Mouse (Mus musculus): ENCODE results near the gene Flrt1.
"Not testable (repeated sequence)": the region's sequence is repeated elsewhere in the genome, so short reads cannot be mapped to it uniquely, and the experiment has no call there.

Gene Flrt1

DNA sequence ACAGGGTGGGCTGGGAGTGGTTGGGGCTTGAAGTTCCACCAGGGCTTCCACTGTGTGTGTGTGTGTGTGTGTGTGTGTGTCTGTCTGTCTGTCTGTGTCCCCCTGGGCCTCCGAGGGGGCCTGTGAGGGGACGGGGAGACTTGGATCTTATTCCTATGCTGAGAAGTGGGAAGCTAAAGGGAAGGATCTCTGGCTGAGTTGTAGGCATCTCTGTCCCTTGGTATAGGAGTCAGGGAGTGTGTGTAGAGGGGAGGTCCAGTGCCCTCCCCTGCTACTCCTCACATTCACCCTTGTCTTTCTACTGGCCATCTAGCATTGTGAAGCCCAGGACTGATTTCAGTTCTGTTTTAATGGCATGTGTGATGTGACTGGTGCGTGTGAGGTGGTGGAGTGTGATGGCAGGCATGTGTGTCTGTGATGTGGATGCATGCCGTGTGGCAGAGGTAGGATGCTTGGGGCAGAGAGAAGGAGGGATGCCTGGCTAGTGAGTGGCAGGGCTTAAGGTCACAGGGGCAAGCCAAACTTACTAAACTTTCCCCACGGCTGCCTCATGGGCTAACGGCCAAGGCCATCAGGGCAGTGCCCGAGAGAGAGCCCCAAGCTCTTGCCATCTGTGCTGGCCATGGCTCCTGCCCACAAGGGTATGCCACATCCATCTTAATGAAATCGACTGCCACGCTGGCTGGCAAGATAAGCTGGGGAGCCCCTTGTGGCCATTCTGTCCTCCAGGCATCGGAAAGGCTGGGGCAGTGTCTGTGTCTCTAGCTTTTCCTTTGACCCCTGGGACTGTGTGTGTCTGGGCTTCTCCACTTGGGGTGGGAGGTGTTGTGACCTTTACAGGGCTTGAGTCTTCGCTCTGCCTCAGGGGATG is 36.6 kb downstream of the Flrt1 start:
- no peak for DNase-seq (ENCODE audit: low spot score in 2 of 2)

DNA sequence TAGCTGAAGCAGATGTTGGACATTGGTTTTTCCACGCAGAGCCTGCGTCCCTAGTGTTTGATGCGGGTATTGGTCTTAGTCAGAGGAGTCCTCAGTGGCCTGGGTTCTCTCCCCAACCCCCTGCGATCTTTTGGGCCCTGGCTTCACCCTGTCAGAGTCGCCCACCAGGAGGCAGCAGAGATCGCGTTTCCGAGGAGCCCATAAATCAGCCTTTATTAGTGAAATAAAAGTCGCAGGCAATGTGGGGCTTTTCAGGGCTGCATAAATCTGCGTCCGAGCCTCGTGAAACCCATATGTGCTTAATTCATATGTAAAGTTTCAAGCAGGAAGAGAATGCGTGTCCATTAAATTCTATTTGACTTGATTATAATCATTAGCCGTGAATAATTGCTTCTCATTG is 37.4 kb downstream of the Flrt1 start:
- DNase-seq (ENCODE audit: low spot score in 2 of 2), result peak; percentile 60 to 78

DNA sequence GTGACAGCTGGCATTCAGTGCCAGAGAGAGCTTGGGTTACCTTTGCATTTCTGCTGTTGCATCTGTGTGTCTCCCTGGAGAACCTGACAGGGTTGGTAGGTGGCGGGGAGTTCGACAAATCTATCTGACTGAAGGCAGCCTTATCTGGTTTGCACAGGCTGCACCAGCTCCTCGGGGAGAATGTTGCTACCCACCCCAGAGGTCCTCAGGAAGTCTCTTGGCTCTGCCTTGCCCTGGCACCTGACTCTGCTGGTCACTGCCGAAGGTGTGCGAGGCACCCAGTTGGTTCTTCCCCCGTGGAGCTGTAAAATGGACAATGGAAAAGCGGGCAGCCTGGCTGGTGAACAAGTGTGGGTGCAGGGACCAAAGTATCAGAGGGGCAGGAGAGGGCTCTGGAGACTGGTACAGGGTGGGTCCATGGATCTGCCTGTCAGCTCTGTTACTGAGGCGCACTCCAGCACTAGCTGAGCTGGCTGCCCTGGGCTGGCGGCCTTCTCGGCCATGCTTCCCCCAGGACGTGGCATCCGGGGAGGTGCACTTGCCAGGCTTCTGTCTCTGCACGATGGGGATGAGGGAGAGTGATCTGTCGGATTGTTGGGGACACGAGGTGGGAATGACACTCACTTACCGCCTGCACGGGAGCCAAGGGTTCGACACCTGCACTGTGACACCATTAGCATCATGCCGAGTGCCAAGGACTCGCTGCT is 38.0 kb downstream of the Flrt1 start:
- no peak for DNase-seq (ENCODE audit: low spot score in 2 of 2)

DNA sequence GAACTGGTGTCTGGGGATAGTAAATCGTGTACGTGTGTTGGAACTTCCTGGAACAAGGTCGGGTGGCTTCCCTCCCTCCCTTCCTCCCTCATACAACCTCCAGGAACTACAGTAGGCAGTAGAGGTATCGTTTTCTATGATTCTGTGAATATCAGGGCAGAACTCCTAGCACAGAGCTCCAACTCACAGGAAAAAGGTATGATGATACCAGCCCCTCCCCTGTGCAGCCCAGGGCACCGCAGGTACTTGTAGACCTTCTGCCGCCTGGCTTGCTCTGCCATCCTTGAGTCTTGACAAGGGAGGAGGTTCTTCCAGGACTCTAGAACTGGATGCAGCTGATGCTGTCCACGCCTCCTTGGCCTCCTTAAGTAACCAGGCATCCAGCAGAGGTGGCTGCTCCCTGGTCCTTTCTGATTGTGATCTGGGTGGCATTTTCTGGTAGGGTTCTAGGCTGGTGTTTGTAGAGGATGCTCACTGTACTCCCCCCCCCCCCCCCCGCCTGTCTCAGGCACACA is 38.6 kb downstream of the Flrt1 start:
- DNase-seq (ENCODE audit: low spot score in 2 of 2), result no peak

DNA sequence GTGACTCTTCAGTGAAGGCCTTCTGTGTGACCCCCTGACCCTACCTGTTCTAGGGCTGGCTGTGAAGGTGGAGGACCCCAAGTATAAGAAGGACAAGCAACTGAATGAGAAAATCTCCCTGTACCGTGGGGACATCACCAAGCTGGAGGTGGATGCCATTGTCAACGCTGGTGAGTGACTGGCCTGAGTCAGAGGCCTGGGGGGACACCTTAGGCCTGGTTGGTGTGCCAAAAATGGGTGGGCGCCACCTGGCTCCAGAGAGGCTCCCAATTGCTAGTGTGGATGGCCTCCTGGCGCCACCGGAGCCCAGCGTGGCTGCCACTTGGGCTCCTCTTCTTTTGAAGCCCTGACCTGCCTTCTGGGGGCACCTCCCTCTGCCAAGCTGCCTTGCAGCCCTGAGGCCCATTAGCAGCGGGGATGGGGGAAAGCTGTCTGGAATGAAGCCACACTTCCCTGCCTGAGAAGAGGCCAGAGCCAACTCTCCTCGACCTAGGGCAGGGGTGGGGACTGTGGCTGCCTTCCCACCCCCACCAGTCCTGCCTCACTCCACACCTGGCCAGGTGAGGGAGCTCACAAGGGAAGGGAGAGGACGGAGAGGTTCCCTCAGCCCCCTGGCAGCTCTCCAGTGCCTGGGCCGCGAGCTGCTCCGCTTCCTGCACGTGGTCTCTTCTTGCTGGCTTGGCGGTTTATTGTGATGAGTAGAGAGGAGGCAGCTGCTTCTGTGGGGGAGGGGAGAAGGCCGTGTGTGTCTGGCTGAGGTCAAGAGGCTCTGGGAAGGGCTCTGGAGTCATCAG is 39.3 kb downstream of the Flrt1 start:
- DNase-seq (ENCODE audit: low spot score in 2 of 2), result peak in 1 of 2 experiments; percentile 23

DNA sequence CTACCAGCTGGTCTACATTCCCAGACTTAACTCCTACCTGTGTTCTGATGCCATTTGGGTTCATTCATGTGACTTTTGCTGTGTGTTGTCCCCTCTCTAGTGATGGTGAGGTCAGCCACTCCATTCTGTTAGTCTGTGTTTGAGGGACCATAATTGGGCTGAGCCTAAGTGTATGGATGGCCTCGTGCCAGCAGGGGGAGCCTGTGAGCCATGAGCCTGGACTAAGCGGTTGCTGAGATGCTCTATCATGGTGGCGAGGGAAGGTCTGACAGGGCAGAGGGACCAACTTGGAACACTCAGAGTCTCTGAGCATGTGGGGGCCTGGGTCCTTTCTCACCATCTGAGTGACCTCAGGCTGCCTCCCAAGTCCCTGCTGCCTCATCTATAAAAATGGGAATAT is 41.0 kb downstream of the Flrt1 start:
- peak; percentile 63 to 82 for DNase-seq (ENCODE audit: low spot score in 2 of 2)

DNA sequence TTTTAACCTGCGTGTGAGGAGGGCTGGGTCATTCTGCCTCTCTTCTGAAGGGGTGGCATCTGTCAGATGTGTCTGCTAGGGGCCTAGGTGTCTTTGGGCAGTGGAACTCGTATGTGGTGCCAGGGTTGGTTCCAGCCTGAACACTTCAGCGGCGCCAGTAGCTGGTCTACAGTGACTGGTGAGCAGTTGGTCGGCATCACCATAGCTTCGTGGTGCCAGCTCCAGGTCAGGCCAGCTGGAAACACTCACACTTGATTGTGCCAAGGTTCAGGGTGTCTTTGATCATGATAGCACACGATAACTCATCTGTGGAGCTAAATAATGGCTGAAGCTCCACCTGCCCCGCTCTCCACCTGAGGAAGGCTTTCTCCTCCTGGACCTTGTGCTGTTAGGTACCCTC is 42.6 kb downstream of the Flrt1 start:
- no peak for DNase-seq (ENCODE audit: low spot score in 2 of 2)

DNA sequence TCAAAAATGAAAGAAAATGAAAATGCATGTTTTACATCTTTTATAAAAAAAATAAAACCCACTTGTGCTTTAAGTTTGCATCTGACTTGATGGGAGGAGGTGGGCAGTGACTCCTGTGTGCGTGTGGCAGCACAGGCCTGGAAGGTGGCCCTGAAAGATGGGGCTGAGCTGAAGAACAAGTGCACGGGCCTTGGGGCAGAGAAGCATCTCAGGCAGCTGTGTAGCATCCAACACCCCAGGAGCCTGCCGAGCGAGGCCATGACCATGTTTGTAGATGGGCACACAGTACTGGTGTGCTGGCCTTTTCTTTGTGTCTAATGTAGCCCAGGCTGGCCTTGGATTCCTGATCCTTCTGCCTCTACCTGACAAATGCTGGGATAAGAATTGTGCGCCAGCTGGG is 43.4 kb downstream of the Flrt1 start:
- no peak for DNase-seq (ENCODE audit: low spot score in 2 of 2)

DNA sequence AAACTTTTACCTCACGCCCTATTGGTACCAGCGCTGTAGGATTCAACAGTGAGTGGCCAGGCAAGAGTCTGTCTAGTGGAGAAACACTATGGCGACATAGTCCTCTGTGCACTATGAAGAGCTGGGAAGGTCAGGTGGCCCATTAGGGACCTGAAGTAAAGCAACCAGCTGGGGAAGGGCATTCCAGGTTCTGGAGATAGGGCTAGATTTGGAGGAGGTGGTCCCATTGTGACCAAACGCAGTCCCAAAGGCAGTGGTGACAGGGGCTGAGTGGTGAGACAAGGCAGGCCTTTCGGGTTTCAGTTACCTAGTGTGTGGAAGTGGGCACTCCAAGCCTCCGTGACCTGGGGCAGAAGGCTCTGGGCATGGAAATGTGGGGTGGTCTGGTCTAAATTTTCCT is 47.0 kb downstream of the Flrt1 start:
- DNase-seq (ENCODE audit: low spot score in 2 of 2), result no peak

DNA sequence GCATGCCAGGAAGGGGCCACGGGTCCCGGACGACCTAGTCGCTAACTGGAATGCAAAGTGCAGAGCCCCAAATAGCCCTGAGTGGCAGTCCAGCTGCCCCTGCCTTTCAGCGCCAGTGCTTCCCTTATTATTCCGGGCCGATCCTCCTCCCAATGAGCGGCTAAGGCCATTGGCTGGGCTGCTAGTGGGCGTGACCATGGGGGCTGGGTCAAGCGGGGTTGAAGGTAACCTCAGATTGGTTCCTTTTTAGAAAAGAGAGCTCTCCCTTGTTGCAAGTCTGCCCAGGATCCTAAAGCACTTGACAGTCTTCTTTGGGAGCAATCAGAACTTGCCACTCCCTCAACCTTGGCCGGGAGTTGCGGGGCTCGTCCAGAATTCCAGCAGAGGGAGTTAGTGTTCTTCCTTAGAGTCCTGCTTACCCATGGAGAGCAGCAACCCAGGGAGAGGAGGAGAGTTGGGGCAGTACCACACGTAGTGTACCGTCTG is 47.8 kb downstream of the Flrt1 start:
- DNase-seq (ENCODE audit: low spot score in 2 of 2), result peak; percentile 58 to 65

DNA sequence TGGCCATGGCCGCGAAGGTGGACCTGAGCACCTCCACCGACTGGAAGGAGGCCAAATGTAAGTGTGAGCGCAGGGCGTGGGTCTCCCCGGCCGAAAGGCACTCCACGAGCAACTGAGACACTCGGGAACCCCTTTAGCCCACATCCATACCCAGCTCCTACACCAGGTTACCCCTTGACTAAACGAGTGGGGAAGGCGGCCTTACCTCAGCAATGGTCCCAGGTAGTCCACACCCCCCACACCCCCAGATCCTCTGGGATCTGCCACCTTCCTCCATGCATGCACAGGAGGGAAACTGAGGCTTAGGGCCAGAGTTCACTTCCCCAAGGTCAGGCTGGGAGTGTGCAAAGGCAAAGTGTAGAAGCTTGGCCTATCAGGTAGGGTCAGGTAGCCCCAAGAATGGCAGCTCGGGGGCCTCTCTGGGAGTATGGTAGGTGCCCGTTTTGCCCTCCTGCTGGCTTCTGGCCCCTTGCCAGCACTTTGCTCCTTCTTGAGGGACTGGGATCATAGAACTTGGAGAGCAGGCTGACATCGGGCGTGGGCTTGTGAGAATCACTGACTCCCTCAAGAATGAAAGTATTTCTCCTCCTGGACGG is 48.3 kb downstream of the Flrt1 start:
- no peak for DNase-seq (ENCODE audit: low spot score in 2 of 2)

DNA sequence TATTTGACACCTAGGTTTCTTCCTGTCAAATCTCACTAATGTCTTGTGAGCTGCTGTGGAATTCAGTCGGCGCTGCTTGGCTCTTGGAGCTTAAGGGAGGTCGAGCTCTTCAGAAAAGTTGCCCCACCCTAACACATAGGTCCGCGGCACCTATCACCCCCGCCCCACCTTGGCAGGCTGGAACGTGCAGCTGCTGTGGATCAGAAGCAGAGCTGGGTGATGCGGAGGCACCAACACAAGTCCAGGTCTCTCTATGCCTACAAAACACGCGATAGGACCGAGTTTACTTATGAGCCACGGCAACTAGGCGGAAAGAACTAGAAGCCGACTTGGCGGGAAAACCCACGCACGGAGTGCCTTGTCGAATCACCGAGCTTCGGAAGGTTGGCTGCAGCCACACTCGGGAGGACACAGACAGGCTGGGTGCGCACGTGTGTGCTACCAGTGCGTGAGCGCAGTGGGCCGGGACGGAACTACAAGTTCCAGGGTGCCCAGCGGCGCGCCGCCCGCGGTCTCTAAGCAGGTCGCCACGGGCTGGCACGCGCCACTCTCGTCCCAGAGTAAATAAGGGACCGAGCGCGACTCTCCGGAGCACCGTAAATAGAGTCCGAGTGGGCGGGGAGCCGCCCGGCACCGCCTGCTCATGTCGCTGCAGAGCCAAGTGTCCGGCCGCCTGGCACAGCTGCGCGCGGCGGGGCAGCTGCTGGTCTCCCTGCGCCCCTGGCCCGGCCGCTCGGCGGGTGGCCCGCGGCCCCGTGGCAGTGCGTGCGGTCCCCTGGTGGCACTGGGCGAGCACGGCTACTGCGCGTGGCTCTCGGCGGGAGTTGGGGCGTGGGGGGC is 49.1 kb downstream of the Flrt1 start, which contains the start of gene Macrod1:
Gene Macrod1 (plus strand): TSS at position 563 of the 840 bp plus-strand sequence.
- DNase-seq (ENCODE audit: low spot score in 2 of 2), result peak; percentile 54 to 70

DNA sequence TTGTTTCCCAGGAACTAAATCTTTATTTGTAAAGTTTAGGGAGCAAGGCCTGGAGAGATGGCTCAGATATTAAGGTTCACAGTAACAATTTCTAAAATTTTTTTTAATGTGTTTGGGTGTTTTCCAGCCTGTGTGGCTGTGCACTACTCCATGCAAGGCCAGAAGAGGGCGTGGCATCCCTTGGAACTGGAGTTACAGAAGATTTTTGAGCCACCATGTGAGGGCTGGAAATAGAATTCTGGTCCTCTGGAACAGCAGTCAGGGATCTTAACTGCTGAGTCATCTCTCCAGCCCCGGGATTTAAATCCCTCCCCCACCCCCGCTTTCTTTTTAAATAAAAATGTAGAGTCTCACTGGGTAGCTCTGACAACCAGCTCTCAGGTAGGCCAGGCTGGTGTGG is 50.4 kb downstream of the Flrt1 start:
- no peak for DNase-seq (ENCODE audit: low spot score in 2 of 2)

DNA sequence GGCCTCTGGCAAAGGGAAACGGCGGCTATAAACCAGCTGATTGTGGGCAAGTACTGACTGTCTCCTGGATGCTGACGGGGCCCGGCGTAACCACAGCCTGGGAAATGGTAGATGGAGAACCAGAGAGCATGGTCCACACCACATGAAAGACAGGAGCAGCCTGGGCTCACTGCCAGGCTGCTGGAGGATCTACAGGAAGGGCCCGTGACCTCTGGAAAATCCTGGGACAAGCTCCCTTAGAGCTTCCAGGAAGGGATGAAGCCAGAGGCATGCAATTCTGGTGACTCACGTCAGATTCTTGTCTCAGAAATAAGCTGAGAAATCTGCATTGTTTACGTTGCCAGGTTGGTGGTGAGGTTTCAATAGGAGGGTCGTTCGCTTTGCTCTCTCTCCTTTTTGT is 50.8 kb downstream of the Flrt1 start:
- DNase-seq (ENCODE audit: low spot score in 2 of 2), result no peak

DNA sequence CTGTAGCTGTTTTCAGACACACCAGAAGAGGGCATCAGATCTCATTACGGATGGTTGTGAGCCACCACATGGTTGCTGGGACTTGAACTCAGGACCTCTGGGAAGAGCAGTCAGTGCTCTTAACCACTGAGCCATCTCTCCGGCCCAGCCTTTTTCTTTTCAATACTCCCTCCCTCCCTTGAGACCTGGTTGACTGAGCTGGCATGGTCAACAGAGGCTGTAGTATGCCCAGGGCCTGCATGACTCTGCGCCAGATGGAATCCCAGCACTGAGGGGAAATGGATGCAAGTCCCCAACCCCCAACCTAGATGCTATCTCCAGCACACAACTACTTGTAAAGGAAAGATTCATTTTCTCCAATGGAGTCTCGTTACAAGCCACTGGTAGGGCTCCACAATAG is 52.1 kb downstream of the Flrt1 start:
- not testable (repeated sequence) for DNase-seq (ENCODE audit: low spot score in 2 of 2)

DNA sequence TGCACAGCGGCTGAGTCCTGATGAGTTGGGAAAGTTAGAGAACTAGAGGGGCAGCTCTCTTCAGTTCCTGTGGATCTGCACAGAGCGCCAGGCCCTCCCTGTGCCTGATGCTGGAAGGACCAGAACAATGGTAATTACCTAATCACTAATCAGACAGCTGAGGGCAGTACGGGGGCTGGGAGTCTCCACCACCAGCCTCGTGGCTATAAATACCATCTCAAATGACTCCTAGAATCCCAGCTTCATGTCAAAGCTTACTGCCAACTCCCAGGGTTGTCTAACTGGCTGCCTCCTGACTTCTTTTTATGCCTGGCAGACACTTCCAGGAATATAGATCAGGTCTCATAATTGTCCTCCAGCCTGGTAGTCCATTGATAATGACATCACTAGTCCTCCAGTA is 60.8 kb downstream of the Flrt1 start:
- DNase-seq (ENCODE audit: low spot score in 2 of 2), result no peak

DNA sequence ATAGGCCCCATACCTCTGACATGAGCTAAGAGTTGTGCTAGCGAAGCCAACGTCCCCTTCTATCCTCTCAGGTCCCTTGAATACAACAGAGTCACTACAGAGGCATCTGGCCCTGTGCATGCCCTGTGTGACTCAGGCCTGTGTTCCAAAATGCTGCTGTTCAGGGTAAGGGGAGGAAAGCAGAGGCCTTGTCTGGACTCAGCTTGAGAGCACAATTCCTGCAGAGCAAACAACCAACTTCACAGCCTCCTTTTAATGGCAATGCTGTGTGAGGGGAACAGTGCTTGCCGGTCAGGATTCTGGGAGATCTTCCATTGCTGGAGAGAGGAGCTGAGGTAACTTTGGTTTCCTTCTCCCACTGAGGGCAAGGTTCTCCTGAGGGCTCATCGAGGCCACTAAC is 61.2 kb downstream of the Flrt1 start:
- DNase-seq (ENCODE audit: low spot score in 2 of 2), result no peak

Data from spleen, postnatal 14 days (tissue).